Mouse (Mus musculus): ENCODE measurements around the gene Tldc2. TPM values are rescaled to one million over a fixed set of nuclear protein-coding genes. Genes with fewer than 3 reads are reported as not detected.
A peak's percentile ranks its signal among the peaks of the same experiment; 100 is the strongest.

Tldc2 gene
- polyA plus RNA-seq, 1 experiment from 2014 or later = not detected

- Histone ChIP-seq H3K4me2 (replicated peaks) (no peak overlapping the region), H3K27me3 (replicated peaks) (no peaks in the 10 kb centered on the region), H3K9ac (no peak overlapping the region), H3K4me3 (no peak overlapping the region), H3K9me3 (no peaks in the 10 kb centered on the region), H3K4me1 (peaks cover 34% of the 10 kb centered on the region), H3K27ac (no peak overlapping the region), H3K36me3 (peaks cover 64% of the 10 kb centered on the region)
- 94% methylated on average over 5 of the region's 5 CpGs for WGBS
- ATAC-seq (ENCODE audit: low FRiP score, low read depth) = no peak
These were observed 33.7 kb upstream of the Tldc2 start for GRCm38 (mm10) chr2:157053124-157053523.

DNA sequence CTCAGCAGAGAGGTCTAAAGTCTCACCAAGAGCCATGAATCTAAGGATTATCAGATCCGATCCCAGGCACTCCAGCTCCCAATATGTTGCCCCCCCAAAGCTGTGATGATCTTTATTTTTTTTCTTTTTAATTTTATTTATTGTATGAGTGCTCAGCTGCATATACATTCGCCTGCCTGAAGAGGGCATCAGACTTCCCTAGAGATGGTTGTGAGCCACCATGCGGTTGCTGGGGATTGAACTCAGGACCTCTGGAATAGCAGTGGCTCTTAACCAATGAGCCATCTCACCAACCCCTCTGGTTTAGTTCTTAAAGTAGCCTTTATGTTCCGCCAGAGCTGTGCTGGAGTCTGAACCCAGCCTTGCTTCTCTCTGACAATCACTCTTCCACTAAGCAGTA is 33.1 kb upstream of the Tldc2 start:
- Histone ChIP-seq H3K27me3 (replicated peaks) (no peaks in the 10 kb centered on the region), H3K27ac (no peak overlapping the region), H3K9ac (no peak overlapping the region), H3K4me3 (no peak overlapping the region), H3K4me2 (replicated peaks) (no peak overlapping the region), H3K4me1 (peaks cover 36% of the 10 kb centered on the region), H3K36me3 (peaks cover 59% of the 10 kb centered on the region), H3K9me3 (no peaks in the 10 kb centered on the region)
- 76% methylated on average over 4 of the region's 4 CpGs for WGBS
- ATAC-seq (ENCODE audit: low FRiP score, low read depth) = no peak

GRCm38 (mm10) chr2:157054297-157054696 is 32.6 kb upstream of the Tldc2 start:
- Histone ChIP-seq H3K9ac (no peak overlapping the region), H3K4me2 (replicated peaks) (no peak overlapping the region), H3K9me3 (no peaks in the 10 kb centered on the region), H3K27ac (no peak overlapping the region), H3K27me3 (replicated peaks) (no peaks in the 10 kb centered on the region), H3K4me3 (no peak overlapping the region), H3K4me1 (peaks cover 38% of the 10 kb centered on the region), H3K36me3 (peaks cover 61% of the 10 kb centered on the region)
- no peak for ATAC-seq (ENCODE audit: low FRiP score, low read depth)
- 93% methylated on average over 8 of the region's 8 CpGs for WGBS

DNA sequence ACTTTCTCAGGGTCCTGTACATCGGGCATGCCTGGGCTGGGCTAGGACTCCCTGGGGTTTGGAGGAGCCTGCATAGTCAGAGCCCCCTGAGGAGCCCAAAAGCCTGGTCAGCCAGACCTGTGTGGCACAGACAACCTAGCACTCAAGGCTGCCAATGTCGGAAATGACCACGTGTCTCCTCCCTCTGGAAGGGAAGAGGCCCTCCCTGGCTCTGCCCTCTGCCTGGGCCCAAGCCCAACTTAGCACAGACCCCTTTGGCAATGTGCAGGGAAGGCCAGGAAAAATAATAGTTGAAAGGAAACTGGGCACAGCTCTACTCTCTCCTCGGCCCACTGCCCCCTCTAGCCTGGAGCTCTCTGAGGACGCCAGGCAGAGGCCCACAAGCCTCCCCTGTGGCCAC is 32.0 kb upstream of the Tldc2 start:
- Histone ChIP-seq H3K4me2 (replicated peaks) (no peak overlapping the region), H3K36me3 (peaks cover 66% of the 10 kb centered on the region), H3K4me3 (no peak overlapping the region), H3K27me3 (replicated peaks) (no peaks in the 10 kb centered on the region), H3K9me3 (no peaks in the 10 kb centered on the region), H3K9ac (no peak overlapping the region), H3K4me1 (peaks cover 35% of the 10 kb centered on the region), H3K27ac (no peak overlapping the region)
- 79% methylated on average over 5 of the region's 5 CpGs for WGBS
- ATAC-seq (ENCODE audit: low FRiP score, low read depth) = no peak

DNA sequence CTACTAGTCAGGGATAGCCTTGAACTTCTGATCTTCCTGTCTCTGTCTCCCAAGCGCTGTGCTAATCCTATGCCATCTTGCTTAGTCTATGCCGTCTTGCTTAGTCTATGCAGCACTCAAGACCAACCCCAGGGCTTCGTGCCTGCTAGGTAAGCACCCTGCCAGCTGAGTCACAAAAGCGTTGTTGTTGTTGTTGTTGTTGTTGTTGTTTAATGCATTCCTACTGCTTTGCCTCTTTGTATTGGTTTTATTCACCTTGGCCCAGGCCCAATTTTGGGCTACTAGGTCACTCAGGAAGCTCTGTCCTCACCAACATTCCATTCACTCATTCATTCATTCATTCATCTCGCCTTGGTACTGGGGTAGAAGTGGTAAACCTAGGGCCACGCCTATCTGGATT is 31.1 kb upstream of the Tldc2 start:
- Histone ChIP-seq H3K9ac (no peak overlapping the region), H3K27ac (no peak overlapping the region), H3K9me3 (no peaks in the 10 kb centered on the region), H3K4me3 (no peak overlapping the region), H3K4me2 (replicated peaks) (no peak overlapping the region), H3K4me1 (peaks cover 26% of the 10 kb centered on the region), H3K36me3 (peaks cover 67% of the 10 kb centered on the region), H3K27me3 (replicated peaks) (no peaks in the 10 kb centered on the region)
- ATAC-seq (ENCODE audit: low FRiP score, low read depth) = no peak
- WGBS = 90% methylated on average over 6 of the region's 6 CpGs

DNA sequence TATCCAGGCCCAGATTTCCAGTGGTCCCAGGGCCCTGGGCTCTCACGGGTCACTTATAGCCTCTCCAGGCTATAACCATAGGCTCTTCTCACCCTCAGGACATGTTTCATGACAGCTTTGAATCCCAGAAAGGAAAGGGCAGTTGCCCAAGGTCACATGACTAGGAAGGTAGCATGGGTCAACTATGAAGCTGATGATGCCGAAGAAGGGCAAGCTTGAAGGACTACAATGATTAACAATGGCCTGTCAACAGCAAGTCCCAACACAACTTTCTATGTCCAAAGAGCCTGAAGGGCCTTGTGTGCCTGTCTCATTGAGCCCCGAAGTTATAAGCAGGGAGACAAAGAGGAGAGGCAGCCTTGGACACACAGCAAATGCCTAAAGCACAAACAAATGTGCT is 29.7 kb upstream of the Tldc2 start:
- ATAC-seq (ENCODE audit: low FRiP score, low read depth) = no peak
- WGBS = 91% methylated on average over 3 of the region's 3 CpGs
- Histone ChIP-seq H3K27me3 (replicated peaks) (no peaks in the 10 kb centered on the region), H3K27ac (no peak overlapping the region), H3K9me3 (no peaks in the 10 kb centered on the region), H3K4me3 (no peak overlapping the region), H3K4me2 (replicated peaks) (no peak overlapping the region), H3K4me1 (peaks cover 21% of the 10 kb centered on the region), H3K9ac (no peak overlapping the region), H3K36me3 (peaks cover 54% of the 10 kb centered on the region)

GRCm38 (mm10) chr2:157057758-157058157 is 29.1 kb upstream of the Tldc2 start:
- peaks cover 25% of the 10 kb centered on the region for H3K4me1 ChIP-seq
- no peak for ATAC-seq (ENCODE audit: low FRiP score, low read depth)
- 86% methylated on average over 4 of the region's 4 CpGs for WGBS
- H3K27me3 ChIP-seq (replicated peaks) = no peaks in the 10 kb centered on the region
- H3K36me3 ChIP-seq = peaks cover 49% of the 10 kb centered on the region
- H3K4me3 ChIP-seq = no peak overlapping the region
- no peak overlapping the region for H3K27ac ChIP-seq
- no peak overlapping the region for H3K4me2 ChIP-seq (replicated peaks)
- H3K9me3 ChIP-seq = no peaks in the 10 kb centered on the region
- no peak overlapping the region for H3K9ac ChIP-seq

GRCm38 (mm10) chr2:157058342-157058998 is 28.4 kb upstream of the Tldc2 start:
- Histone ChIP-seq H3K4me1 (peaks cover 32% of the 10 kb centered on the region), H3K4me3 (no peak overlapping the region), H3K4me2 (replicated peaks) (peak overlapping the region; percentile 50), H3K36me3 (peaks cover 43% of the 10 kb centered on the region), H3K9ac (peak overlapping the region; percentile 44; the same call in 1 of the 2 replicates), H3K27me3 (replicated peaks) (no peaks in the 10 kb centered on the region), H3K9me3 (no peaks in the 10 kb centered on the region), H3K27ac (peak overlapping the region; percentile 74)
- peak; percentile 85 for ATAC-seq (ENCODE audit: low FRiP score, low read depth)
- 7% methylated on average over 18 of the region's 18 CpGs for WGBS

GRCm38 (mm10) chr2:157059166-157059565 is 27.7 kb upstream of the Tldc2 start:
- Histone ChIP-seq H3K4me2 (replicated peaks) (peak overlapping the region; percentile 50), H3K36me3 (peaks cover 43% of the 10 kb centered on the region), H3K9me3 (no peaks in the 10 kb centered on the region), H3K4me1 (peaks cover 39% of the 10 kb centered on the region), H3K27me3 (replicated peaks) (no peaks in the 10 kb centered on the region), H3K27ac (peak overlapping the region; percentile 18; the same call in 1 of the 2 replicates), H3K9ac (no peak overlapping the region), H3K4me3 (no peak overlapping the region)
- 51% methylated on average over 8 of the region's 8 CpGs for WGBS
- peak; percentile 38; the same call in 1 of the 2 replicates for ATAC-seq (ENCODE audit: low FRiP score, low read depth)

DNA sequence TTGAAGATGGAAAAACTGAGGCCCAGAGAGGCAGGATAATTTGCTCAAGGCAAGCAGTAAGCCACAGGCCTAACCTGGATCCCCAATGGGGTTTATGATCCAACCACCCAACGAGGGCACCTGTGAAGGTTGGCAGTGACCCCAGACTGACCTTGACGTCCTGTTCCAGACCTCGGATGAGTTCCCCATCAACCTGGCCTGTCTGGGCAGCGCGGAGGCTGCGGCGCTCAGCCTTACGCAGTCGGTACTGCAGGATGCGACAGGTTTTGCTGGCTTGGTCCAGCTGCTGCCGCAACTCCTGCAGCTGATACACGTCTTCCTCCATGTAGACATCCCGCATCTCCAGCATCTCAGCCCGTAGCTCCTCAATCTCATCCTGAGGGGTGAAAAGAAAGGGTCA is 26.8 kb upstream of the Tldc2 start:
- Histone ChIP-seq H3K4me1 (peaks cover 48% of the 10 kb centered on the region), H3K4me2 (replicated peaks) (no peak overlapping the region), H3K4me3 (no peak overlapping the region), H3K27ac (no peak overlapping the region), H3K9ac (no peak overlapping the region), H3K36me3 (peaks cover 36% of the 10 kb centered on the region), H3K27me3 (replicated peaks) (no peaks in the 10 kb centered on the region), H3K9me3 (no peaks in the 10 kb centered on the region)
- 94% methylated on average over 14 of the region's 14 CpGs for WGBS
- no peak for ATAC-seq (ENCODE audit: low FRiP score, low read depth)

GRCm38 (mm10) chr2:157060557-157061305 is 26.1 kb upstream of the Tldc2 start:
- Histone ChIP-seq H3K9me3 (no peaks in the 10 kb centered on the region), H3K36me3 (peaks cover 38% of the 10 kb centered on the region), H3K27ac (no peak overlapping the region), H3K4me1 (peaks cover 55% of the 10 kb centered on the region), H3K9ac (no peak overlapping the region), H3K4me2 (replicated peaks) (no peak overlapping the region), H3K27me3 (replicated peaks) (no peaks in the 10 kb centered on the region), H3K4me3 (no peak overlapping the region)
- 84% methylated on average over 11 of the region's 11 CpGs for WGBS
- no peak for ATAC-seq (ENCODE audit: low FRiP score, low read depth)

DNA sequence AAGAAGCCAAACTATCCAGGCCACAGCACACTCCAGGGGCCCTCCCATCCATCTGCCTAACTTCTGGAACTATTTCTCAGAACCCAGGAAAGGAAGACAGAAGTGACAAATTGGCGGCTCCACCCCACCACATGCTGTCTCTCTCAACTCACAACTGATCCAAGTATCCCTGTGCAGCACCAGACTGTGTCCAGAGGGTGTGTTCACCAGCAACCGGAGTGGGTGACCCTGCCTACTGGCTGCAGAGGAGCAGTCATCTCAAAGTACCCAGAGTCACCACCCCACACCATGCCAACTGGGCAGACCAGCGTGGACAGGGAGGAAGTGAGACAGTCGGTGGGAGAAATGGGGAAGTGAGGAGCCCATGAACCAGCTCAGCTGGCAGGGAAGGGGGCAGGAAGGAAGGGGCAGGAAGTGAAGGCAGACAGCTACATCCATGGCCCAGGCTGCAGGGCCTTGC is 23.6 kb upstream of the Tldc2 start:
- Histone ChIP-seq H3K27me3 (replicated peaks) (no peaks in the 10 kb centered on the region), H3K4me1 (peaks cover 57% of the 10 kb centered on the region), H3K4me3 (no peak overlapping the region), H3K9me3 (no peaks in the 10 kb centered on the region), H3K36me3 (peaks cover 24% of the 10 kb centered on the region), H3K27ac (no peak overlapping the region), H3K9ac (no peak overlapping the region), H3K4me2 (replicated peaks) (no peak overlapping the region)
- ATAC-seq (ENCODE audit: low FRiP score, low read depth) = no peak
- 71% methylated on average over 4 of the region's 4 CpGs for WGBS
